Mouse (Mus musculus) cerebellum, adult 9-10 months (tissue): Measurements from ENCODE around the gene C3ar1.

ENCODE experiments used
- DNase-seq: peaks from one replicate; pipeline ENCODE4 v3.0.0; 2022

Gene C3ar1

DNA sequence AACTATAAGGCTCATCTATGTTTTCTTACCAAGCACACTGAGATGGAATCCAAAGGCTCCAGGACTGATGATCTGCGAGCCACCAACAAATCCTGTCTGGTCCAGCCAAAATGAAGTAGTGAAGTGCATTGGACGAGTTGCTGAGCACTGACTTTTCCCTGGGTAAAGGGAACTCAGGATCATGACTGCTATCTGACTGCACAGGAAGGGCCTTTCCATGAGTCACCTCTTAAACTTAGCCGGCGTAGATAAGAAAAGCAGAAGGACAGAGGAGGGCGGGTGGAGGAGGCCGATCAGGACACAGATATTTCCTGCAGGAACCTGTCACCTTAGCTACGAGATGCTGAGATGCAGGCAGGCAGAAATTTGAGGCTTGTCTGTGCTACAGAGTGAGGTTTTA is at the start of gene C3ar1:
C3ar1 (minus strand) TSS at position 207 of the 400 bp plus-strand sequence.
- DNase-seq, result no peak

GRCm38 (mm10) chr6:122892442-122893049 is 36.6 kb upstream of the C3ar1 start:
- peak; percentile 40 for DNase-seq

GRCm38 (mm10) chr6:122889599-122889998 is 33.6 kb upstream of the C3ar1 start:
- DNase-seq, result no peak

- no peak for DNase-seq
Measured at GRCm38 (mm10) chr6:122883603-122884002, 27.6 kb upstream of the C3ar1 start.

DNA sequence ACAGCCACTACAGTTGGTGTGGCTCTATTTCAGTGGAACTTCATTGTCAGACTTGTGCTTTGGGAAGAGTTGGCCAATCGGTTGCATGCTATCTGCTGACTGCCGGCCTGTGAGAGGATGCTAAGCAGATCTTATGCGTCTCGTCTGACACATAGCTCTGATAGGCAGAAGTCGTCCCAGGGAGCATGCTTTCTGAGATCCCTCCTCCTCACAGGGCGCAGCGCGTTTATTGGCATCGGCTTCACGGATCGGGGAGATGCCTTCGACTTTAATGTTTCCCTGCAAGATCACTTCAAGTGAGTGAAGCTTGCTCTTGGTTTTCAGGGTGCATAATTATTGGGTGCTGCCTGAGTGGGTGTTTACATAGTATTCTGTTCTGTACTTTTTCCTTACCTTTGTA is 25.3 kb upstream of the C3ar1 start:
- DNase-seq, result no peak

GRCm38 (mm10) chr6:122879781-122880505 is 24.0 kb upstream of the C3ar1 start:
- no peak for DNase-seq

DNA sequence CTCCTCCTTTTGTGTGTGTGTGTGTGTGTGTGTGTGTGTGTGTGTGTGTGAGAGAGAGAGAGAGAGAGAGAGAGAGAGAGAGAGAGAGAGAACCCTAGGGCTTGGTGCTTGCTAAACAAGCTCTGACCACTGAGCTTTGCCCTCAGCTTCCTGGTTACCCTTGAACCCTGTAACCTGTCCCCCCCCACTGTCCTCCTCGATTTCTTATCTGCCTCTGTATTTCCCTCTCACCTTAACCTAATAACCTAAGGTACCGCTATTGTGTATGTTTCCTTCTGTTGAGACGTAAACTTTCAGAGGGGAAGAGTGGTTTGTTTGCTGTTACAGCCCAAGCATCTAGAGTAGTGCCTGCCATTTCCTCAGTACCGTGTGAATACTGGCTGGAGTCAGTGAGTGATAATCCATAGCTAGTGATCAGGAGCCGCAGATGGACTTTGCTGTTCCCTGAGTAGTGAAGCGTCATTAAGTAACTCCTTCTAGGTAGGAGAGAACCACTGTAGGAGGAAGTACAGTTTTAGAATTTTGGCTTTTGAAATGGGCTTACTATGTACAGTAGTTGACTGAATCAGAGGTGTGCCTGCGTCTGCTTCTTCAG is 23.3 kb upstream of the C3ar1 start:
- no peak for DNase-seq

GRCm38 (mm10) chr6:122874720-122875389 is 18.9 kb upstream of the C3ar1 start:
- peak; percentile 82 for DNase-seq

DNA sequence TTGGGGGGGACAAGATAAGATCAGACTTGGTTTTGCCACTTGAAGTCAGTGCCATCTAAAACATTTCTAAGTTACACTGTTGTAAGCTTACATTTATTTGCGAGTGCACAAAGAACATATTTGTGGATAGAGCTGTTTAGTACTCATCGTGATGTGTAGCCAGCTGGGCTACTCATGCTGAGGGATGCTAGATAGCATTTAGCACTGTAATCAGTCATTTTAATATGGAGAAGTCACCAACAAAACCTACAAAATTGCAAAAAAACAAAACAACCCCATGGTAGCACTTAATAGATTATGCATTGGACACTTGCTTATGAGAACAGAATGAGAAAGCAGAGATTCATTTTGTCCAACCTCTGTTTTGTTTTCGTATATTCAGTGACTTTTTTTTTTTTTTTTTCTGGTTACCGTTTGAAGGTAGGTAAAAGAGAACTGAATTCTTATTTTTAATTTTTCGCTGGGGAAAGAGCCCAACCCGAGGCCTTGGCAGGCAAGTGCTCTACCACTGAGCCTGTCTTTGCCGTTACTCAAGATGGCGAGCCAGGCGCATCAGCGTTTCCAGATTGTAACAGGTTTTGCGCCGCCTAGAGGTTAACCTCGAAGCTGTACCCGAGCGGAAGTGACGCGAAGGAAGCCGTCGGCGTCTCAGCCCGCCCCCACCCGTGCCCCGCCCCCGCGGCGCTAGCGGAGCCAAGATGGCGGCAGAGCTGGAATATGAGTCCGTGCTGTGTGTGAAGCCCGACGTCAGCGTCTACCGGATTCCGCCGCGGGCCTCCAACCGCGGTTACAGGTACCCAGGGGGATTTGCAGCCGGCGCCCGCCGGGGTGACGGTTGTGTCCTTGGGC is 18.1 kb upstream of the C3ar1 start, which contains the start of gene Necap1:
Necap1 (plus strand) TSS at position 604 of the 849 bp plus-strand sequence.
- DNase-seq, result peak; percentile 99

DNA sequence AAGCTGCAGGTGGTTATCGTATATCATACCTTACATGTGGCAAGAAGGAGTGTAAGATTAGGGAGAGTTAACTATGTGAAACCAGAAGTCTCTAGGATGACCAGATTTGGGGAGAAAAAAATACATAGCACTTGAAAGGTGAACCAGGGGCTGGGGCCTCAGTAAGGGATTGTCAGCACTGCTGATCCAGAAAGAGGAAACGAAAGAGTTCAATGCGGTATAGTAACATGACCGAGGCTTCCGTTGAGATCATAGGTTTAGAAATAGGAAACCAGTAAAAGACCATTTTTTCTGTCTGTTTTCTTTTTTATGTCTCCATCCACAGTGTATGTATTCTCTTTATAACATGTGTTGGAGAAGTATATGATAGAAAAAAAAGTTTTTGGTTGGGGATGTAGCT is 16.8 kb upstream of the C3ar1 start:
- no peak for DNase-seq

- no peak for DNase-seq
Measured at GRCm38 (mm10) chr6:122869846-122870245, 13.9 kb upstream of the C3ar1 start.

DNA sequence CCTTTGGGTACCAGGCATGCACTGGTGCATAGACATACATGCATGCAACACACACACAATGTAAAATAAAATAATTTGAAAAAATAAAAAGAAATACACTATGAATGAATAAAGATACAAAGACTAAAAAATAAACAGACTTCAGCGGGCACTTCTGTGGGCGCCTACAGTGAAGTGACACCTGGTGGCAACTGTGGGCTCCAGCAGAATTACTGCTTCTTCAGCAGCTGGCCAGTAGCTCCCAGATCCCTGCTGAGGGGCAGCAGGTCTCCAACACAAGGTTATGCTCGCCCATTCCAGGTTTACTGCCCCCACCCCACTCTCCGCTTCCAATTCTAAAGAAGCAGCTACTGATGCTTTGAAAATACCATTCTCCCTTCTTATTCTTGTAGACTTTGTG is 12.0 kb upstream of the C3ar1 start:
- DNase-seq, result no peak

DNA sequence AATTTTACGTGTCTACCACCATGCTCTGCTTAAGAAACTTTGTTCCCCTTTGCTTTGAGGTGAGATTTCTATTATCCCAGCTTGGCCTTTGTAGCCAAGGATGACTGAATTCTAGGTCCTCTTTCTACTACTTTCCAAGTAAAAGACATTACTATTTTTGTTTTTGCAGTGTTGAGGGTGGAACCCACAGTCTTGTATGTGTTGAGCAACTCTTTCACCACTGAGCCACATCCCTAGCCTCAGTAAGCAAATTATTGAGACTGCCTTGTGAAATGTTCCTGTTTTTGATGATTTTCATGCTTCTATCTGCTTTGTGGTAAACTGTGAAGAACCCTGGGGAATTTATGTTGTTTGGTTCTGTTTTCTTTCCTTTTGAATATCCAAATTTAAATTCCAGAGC is 6.9 kb upstream of the C3ar1 start:
- DNase-seq, result no peak

DNA sequence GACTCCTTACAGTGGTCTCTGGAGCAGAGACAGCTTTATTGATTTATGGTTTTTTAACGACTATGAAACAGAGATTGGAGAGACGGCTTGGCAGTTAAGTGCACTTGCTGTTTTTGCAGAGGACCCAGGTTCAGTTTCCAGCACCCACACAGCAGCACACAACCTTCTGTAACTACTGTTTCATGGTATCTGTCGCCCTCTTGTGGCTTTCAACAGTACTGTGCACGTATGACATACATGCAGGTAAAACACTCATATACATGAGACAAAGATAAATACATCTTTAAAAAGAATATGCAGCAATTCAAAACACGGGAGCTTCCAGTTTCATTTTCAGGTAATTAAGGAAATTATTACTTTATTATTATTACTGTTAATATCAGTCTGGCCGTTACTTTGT is 6.5 kb upstream of the C3ar1 start:
- DNase-seq, result no peak

DNA sequence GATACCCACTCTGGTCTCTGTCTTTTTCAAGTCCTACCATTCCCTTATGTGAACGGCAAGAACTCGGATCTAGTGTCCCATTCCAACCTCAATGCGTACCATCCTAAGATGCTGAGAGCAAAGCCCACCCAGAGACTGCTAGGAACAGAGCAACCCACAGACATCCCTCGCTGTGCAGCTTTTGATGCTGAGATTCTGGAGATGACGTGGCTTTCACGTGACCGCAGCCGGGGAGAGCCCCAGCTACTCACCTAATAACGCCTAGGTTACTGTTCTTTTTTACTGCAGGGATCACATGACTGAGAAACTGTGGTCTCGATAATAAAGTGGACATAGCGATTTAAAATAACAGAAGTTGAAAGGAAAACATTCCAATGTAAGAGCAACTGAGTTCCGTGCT is 1.4 kb downstream of the C3ar1 start:
- no peak for DNase-seq

DNA sequence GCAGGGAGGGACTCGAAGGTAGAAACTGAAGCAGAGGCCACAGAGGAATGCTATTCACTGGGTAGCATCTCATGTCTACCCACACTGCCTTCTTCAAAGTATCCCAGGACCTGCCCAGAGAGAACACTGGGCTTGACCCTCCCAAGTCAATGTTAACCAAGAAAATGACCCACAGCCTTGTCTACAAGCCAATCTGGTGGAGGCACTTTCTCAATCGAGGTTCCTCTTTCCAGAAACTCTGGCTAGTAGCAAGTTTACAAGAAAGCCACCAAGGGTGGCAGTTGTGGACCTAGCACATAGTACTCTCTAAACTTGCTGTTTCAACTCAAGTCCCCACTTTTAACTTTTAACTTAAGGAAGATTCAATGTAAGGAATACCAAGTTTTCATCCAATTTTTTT is 3.3 kb downstream of the C3ar1 start:
- DNase-seq, result no peak

DNA sequence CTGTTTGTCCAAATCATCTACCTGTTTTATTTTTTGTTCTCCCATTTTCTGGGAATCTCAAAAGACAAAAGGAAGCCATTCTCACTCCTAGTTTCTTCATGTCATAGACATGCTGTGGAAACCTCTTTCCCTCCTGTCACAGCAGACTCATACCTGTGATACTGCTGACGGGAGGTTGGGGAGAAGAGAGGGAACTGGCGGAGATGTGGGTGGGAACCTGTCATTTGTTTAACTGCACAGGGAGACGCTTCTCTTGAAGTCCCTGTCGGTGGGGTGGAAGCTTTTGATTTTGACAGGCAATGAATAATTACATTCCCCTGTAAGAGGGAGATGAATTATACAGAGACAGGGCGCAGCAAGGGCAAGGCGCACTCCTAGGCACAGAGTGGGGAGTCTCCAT is 12.2 kb downstream of the C3ar1 start:
- DNase-seq, result no peak

- DNase-seq, result no peak
Measured at GRCm38 (mm10) chr6:122837539-122837938, 18.4 kb downstream of the C3ar1 start.

DNA sequence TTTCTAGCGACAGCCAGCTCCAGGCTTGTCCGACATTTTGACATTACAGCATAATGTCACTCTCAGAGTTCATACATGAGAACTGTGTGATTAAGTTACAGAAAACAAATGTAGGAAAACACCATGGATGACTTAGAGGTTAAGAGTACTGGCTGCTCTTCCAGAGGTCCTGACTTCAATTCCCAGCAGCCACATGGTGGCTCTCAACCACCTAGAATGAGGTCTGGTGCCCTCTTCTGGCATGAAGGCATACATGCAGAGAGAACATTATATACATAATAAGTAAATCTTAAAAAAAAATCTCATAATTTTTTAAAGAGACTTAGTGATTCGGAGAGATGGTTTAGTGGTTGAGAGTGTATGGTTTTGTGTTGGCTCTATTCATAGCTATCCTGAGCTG is 19.0 kb downstream of the C3ar1 start:
- DNase-seq, result no peak

DNA sequence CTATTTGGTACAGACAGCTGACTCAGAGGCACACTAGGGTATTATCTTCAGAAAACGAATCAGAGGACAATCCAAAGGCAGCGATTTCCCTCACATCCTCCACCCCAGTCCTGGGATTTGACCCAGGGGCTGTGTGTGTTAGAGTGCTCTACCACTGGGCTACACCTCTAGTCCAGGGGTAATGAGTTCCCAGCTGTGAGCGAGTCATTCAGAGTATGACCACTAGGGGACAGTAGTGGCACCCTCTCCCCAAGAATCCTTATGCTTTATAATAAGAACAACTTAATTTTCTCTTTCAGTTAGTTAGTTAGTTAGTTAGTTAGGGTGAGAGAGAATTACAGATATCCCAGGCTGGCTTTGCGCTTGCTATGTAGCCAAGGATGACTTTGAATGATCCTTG is 21.6 kb downstream of the C3ar1 start:
- DNase-seq, result peak; percentile 52

- DNase-seq, result no peak
Measured at GRCm38 (mm10) chr6:122832880-122833279, 23.1 kb downstream of the C3ar1 start.

GRCm38 (mm10) chr6:122828086-122828485 is 27.9 kb downstream of the C3ar1 start:
- peak; percentile 41 for DNase-seq
